Mouse (Mus musculus) heart, postnatal 4 days (tissue): ENCODE results near the gene Mpzl3. TPM values are rescaled to one million over a fixed set of nuclear protein-coding genes. Genes with fewer than 3 reads are reported as not detected.

Experiments
- DNase-seq: peaks from one replicate; pipeline ENCODE4 v3.0.0; 2021
- total RNA-seq, 2 experiments: library from RNA; stranded (reverse); gene quantifications; 2 replicates each; pipeline ENCODE4 v1.2.3; 2021

Gene Mpzl3
- total RNA-seq, 2 experiments from 2014 or later = 0.92 to 1.1 TPM

DNA sequence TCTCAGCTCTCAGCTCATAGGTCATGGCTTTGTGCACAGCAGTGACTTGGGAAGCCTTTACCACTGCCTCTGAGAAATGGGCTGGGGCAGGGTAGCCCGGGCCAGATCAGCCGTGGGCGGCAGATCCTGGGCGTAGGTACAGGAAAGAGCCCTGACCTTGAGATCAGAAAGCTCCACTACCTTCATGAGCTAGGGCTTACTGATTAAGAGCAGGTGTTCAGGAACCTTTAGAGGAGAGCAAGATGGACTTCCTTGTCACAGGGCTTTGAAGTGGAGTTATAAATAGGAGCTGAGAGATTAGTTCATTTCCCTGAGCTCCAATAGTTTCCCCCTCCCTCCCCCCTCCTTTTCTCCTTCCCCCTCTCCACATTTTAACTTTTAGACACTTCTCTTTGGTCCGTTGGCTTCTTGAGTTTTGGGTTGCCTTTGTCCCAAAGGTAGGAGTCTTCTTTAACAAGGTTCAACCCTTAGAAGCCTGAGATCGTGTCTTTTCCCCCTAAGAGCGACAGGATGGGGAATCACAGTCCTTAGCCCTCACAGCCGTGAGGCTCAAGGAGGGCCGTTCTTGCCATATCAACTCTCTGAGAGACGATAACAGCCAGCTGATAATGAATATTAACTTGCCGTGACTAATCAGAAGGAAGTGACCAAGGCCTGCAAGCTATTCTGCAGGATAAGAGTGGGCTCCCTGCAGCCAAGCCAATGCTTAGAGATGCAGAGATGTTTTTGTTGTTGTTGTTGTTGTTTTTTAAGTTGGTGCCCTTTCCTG, 48.4 kb downstream of the Mpzl3 start:
- no peak for DNase-seq

GRCm38 (mm10) chr9:45105596-45106374, 50.8 kb downstream of the Mpzl3 start:
- DNase-seq = no peak

GRCm38 (mm10) chr9:45115706-45116105, 60.7 kb downstream of the Mpzl3 start:
- DNase-seq = peak; percentile 36

- no peak for DNase-seq
Measured at GRCm38 (mm10) chr9:45116819-45117218, 61.8 kb downstream of the Mpzl3 start.

DNA sequence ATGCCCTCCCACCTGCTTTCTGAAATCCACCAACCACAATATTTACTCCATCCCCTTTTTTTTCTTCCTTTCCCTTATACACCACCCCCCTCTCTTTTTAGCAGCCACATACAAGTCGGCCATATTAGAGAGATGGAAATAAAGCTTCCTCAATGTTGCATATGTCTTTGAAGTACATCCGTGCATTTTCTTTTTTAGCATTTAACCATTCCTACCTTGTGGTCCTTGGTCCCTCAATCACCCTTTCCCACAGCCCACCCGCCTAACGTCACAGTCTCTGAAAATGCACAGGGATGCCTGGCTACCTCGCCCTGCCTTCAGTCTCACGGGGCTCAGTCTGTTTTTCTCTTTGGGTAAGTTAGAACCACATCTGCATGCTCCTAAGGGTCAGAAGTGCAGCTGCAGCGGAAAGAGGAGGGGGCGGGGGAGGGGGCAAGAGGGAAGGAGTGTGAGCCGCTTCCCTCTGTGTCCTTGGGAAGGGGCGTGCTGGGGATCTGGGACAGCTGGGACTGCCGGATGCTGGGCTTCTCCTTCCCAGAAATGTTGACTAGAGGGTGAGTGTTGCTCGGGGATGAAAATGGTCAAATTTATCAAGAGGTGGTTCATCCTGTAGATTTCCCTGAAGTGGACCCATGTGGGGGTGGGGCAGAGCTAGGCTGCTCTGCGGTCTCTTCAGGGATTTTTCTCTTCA, 62.9 kb downstream of the Mpzl3 start, which contains the start of gene Scn2b:
Gene Scn2b, plus strand, starts transcription at position 42 of the 691 bp plus-strand sequence.
- no peak for DNase-seq

GRCm38 (mm10) chr9:45118552-45118951, 63.6 kb downstream of the Mpzl3 start:
- no peak for DNase-seq

DNA sequence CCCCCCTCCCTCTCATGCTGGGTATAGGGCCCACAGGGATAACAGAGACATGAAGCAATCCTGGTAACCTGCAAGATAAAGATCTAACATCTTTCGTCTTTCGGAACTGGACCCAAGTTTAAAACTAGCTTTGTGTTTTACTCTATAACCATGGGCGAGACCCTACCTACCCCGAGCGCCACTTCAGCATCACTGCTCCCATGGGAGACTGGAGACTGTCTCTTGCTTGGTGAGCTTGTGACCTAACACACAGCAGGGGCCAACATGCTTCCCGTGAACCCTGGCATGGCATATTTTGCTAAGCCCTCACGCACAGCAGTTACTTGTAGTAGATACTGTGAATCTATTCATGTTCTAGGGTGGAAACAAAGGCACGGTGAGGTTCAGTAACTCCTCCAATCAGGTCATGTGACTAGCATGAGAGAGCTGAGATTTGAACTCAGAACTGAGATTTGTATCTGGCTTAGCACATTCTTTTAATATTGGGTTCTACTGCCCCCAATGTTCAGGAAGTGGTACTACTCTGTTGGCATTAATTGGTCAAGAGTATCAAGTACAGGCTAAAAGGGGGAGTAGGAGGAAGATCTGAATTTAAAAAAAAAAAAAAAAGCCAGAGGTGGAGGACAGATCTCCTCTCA, 64.4 kb downstream of the Mpzl3 start:
- no peak for DNase-seq

DNA sequence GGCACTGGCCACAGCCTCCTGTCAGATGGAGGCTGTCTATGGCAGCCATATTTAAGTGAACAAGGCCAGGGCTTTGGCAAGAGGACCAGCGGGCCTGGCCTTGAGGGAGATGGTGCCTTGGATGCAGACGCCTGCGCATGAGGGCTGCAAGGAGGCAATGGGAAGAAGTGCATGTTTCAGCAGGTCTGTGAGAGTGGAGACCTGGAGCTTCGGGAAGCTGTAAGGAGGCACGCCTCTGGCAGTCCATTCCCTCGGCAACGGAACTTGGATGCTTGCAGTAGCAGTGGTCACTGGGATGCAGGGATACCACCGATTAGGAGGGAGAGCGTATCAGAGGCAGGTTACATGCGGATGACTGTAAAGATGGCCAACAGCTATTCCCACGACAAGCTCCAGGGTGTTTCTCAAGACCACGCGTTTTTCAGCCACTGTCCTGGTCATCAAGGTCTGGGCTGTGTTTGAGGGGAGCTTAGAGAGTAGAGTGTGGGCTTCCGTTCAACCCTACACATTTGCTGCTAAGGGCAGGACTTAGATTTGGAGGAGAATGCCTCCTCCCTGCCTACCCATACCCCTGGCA, 65.1 kb downstream of the Mpzl3 start:
- DNase-seq = no peak

- DNase-seq = no peak
Measured at GRCm38 (mm10) chr9:45120567-45120966, 65.6 kb downstream of the Mpzl3 start.

DNA sequence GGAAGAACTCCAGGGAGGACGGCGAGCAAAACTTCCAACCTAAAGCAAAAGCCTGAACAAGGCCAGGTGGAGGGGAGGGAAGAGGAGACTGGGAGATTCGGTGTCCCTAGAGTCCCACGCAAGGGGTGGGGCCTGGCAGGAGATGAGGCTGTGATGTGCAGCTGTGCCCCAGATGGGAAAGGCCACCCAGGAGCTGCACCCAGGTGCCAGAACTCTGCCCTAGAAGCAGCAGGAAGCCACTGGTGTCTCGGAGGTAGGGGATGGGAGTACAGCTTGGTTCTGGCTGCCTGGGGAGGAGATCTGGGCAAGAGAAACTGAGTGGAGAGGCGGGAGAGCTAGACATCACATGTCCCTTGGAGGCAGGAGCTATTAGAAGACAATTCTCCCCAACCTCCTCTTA, 66.0 kb downstream of the Mpzl3 start:
- no peak for DNase-seq

- DNase-seq = peak; percentile 83
Measured at GRCm38 (mm10) chr9:45121769-45122168, 66.8 kb downstream of the Mpzl3 start.

GRCm38 (mm10) chr9:45122209-45122761, 67.3 kb downstream of the Mpzl3 start:
- peak; percentile 35 for DNase-seq

DNA sequence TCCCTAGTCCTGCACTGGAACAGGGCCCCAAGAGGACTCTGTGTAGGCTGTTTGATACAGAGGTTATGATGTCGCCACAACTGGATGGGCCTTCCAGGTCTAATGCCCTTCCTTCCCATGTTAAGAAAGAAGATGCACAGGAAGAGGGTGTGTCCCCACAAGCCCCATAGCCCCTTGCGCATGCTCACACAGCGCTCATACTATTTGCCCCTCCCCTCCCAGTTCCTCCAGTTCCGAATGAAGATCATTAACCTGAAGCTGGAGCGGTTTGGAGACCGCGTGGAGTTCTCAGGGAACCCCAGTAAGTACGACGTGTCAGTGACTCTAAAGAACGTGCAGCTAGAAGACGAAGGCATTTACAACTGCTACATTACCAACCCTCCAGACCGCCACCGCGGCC, 70.2 kb downstream of the Mpzl3 start:
- DNase-seq = no peak

GRCm38 (mm10) chr9:45126941-45127340, 72.0 kb downstream of the Mpzl3 start:
- no peak for DNase-seq

Other genes starting within 250 kb of the Mpzl3 start
- gene Kmt2a, start 173.9 kb upstream of the Mpzl3 start, total RNA-seq = 10 to 100 TPM; 22.9 to 23.5 TPM
- gene Atp5l, start 134.4 kb upstream of the Mpzl3 start, total RNA-seq = 1,000 to 10,000 TPM; 1,050 to 1,223 TPM
- gene Ube4a, start 89.6 kb upstream of the Mpzl3 start, total RNA-seq = 10 to 100 TPM; 33.9 to 41.6 TPM
- gene Cd3g, start 74.8 kb upstream of the Mpzl3 start, total RNA-seq = under 1 TPM; 0.43 to 0.48 TPM
- under 1 TPM in 1 of 2 experiments, not detected in 1; 0.36 TPM for gene Cd3d, start 73.4 kb upstream of the Mpzl3 start, total RNA-seq
- under 1 TPM; 0.81 to 0.88 TPM for gene Cd3e, start 45.6 kb upstream of the Mpzl3 start, total RNA-seq
- 1 to 10 TPM in 1 of 2 experiments, under 1 TPM in 1; 0.86 to 1.8 TPM for gene Mpzl2, start 15.4 kb upstream of the Mpzl3 start, total RNA-seq
- under 1 TPM in 1 of 2 experiments, not detected in 1; 0.32 TPM for gene Jaml, start 24.0 kb downstream of the Mpzl3 start, total RNA-seq
- gene Scn2b, start 62.6 kb downstream of the Mpzl3 start, total RNA-seq = under 1 TPM; 0.56 to 0.64 TPM
- under 1 TPM; 0.10 to 0.14 TPM for gene Scn4b, start 83.2 kb downstream of the Mpzl3 start, total RNA-seq
- not detected for gene BC049352, start 126.8 kb downstream of the Mpzl3 start, total RNA-seq
- gene Tmprss4, start 148.9 kb downstream of the Mpzl3 start, total RNA-seq = not detected
- gene Il10ra, start 214.0 kb downstream of the Mpzl3 start, total RNA-seq = 1 to 10 TPM; 1.0 to 1.2 TPM